Mouse (Mus musculus) ES-Bruce4 (cell line): ENCODE data around the gene 4930432K21Rik.

Experiments used
- CTCF ChIP-seq: IDR thresholded peaks from one replicate; pipeline ENCODE4 v1.8.1; 2011; ENCODE audit warnings: low read depth, low read length
- EP300 ChIP-seq: IDR thresholded peaks from 2 replicates; pipeline ENCODE4 v1.6.1; 2011; ENCODE audit warnings: low read depth, low read length; ENCODE audit not compliant: insufficient read depth
- POLR2A ChIP-seq: IDR thresholded peaks from one replicate; pipeline ENCODE4 v1.8.1; 2011; ENCODE audit warnings: low read length; ENCODE audit not compliant: insufficient read depth

DNA sequence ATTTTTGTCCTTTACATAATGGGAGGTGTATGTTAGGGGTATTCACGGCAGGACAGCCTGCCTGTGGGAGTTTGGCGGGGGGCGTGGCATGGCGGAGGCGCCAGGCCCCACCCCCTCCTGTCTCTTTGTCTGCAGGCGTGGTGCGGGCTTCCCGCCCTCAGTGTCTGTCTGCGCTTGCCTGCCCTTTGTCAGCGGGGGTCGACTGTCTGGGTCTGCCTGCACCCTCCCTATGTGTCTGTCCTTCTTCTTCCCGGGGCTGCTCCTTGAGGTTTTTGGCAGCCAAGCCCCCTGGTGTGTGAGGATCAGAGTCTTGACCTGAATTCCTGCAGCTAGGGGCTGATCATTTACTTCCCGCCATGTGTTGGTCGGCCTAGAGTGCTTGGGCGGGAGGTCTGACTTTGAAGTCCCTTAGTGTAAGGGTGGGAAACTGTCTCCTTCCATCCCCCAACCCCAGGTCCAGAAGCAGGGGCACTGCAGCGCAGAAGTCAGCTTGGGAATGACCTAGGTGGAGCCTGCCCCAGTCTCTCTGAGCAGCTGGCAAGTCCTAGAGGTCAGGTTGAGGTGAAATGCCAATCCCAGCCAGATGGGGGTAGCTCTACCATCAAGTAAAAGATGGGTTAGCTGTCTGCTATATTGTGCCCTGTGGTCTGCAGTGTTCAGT, 32.8 kb downstream of the 4930432K21Rik start:
- TF ChIP-seq EP300 (peak; percentile 88), CTCF (no peak), POLR2A (no peak)
